Mouse (Mus musculus) heart, embryonic 10.5 days (tissue): ENCODE measurements around the gene Egfr. TPM values are rescaled to one million over a fixed set of nuclear protein-coding genes. Genes with fewer than 3 reads are reported as not detected.

Source experiments
- DNase-seq: peaks from one replicate; pipeline ENCODE4 v3.0.0-alpha.2; 2017; ENCODE audit warnings: low spot score
- H3K27ac ChIP-seq: fragments of 300-500 bp; sonication (generic); 2 replicates; pipeline ENCODE4 v1.5.1; 2016; ENCODE audit warnings: mild to moderate bottlenecking
- H3K27me3 ChIP-seq: fragments of 300-500 bp; sonication (generic); 2 replicates; pipeline ENCODE4 v1.6.1; 2016; ENCODE audit warnings: mild to moderate bottlenecking; ENCODE audit not compliant: poor library complexity, insufficient read depth, severe bottlenecking
- H3K36me3 ChIP-seq: fragments of 300-500 bp; sonication (generic); 2 replicates; pipeline ENCODE4 v1.6.1; 2016; ENCODE audit warnings: mild to moderate bottlenecking, moderate library complexity
- H3K4me1 ChIP-seq: fragments of 300-500 bp; sonication (generic); 2 replicates; pipeline ENCODE4 v1.6.1; 2016; ENCODE audit warnings: mild to moderate bottlenecking
- H3K4me3 ChIP-seq: fragments of 300-500 bp; sonication (generic); 2 replicates; pipeline ENCODE4 v1.5.1; 2016; ENCODE audit warnings: mild to moderate bottlenecking, moderate library complexity
- H3K9me3 ChIP-seq: fragments of 300-500 bp; sonication (generic); 2 replicates; pipeline ENCODE4 v1.6.1; 2016; ENCODE audit warnings: mild to moderate bottlenecking, moderate library complexity
- WGBS: fragments of 180-500 bp; shearing (Covaris S2); methylation state at CpG from one replicate; pipeline ENCODE4 v1.1.7; 2016; 5-methylcytosine and 5-hydroxymethylcytosine counted together
- polyA plus RNA-seq: library from polyadenylated mRNA; unstranded; fragments of >200 nt; fragmentation: Nextera tagmentation; extraction: Ambion mirVana; gene quantifications from 2 replicates; pipeline ENCODE4 v1.2.1, GENCODE M21; 2016

The Egfr gene
- polyA plus RNA-seq, 1 experiment from 2014 or later, result 3.1 TPM

DNA sequence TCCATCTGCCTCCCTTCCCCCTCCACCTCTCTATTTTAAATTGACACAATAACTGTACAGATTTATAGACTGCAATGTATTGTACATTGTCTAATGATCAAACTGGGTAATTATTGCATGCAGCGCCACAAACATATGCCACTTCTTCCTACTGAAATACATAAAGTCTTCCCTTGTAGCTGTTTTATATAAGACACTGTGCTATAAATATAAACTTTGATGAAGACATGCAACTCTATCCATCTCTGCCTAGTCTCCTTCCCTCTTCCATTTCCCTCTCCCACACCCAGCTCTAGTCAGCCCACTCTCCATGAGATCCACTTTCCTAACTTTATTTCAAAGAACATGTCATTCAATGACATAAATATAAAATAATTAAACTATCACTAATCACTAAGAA lies 67.4 kb downstream of the Egfr start:
- Histone ChIP-seq H3K4me1 (no peaks in the 10 kb centered on the region), H3K36me3 (no peaks in the 10 kb centered on the region), H3K4me3 (no peak overlapping the region), H3K27me3 (peaks cover 4% of the 10 kb centered on the region; the same call in 1 of the 2 replicates), H3K9me3 (no peaks in the 10 kb centered on the region), H3K27ac (no peak overlapping the region)
- WGBS, result 91% methylated on average over 1 of the region's 1 CpGs
- no peak for DNase-seq

DNA sequence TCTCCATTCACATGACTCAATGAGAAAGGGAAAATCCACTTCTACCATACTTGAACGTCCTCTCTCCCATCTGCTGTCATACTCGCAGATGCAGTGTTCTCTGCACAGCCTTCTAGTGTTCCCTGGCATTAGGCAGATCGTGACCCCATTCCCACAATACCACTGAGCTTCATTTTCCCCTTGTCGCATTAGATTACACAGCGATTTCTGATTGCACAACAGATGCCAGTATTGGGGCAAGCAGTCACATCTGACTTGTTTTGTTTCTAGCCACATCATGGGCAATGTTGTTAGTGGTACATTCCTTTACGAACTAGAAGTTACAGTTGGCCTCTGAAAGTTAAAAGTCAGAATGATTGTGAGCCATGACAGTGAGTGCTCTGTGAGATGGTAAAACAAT lies 68.1 kb downstream of the Egfr start:
- H3K27me3 ChIP-seq, result peaks cover 4% of the 10 kb centered on the region; the same call in 1 of the 2 replicates
- H3K36me3 ChIP-seq, result no peaks in the 10 kb centered on the region
- H3K4me1 ChIP-seq, result no peaks in the 10 kb centered on the region
- WGBS, result 80% methylated on average over 6 of the region's 6 CpGs
- no peak overlapping the region for H3K27ac ChIP-seq
- no peak for DNase-seq
- no peaks in the 10 kb centered on the region for H3K9me3 ChIP-seq
- H3K4me3 ChIP-seq, result no peak overlapping the region

DNA sequence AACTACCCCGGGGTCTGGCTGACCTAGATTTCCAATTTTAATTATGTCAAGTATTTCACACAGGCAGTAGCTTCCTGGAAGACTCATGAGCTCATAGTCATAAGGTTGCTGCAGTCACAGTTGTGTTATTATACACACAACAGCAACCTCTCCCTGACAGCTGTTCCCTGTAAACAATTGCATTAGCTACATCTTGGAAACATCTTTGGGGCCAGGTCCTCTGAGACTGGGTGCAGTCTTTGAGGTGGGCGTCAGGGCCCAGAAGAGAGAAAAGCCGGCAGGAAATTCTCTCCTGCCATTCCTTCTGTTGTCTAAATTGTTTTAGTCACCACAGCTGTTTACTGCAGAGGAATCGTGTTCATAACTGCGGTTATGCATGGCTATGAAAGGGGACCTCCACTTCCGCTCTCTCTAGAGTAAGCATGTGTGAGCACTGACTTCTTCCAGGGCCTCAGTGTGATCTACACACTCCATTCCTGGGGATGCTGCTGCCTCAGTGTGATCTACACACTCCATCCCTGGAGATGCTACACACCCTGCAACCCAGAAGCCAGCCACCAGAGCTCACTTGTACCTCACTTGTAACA lies 69.8 kb downstream of the Egfr start:
- Histone ChIP-seq H3K36me3 (no peaks in the 10 kb centered on the region), H3K4me3 (no peak overlapping the region), H3K27me3 (peaks cover 4% of the 10 kb centered on the region; the same call in 1 of the 2 replicates), H3K4me1 (no peaks in the 10 kb centered on the region), H3K9me3 (no peaks in the 10 kb centered on the region), H3K27ac (no peak overlapping the region)
- 89% methylated on average over 6 of the region's 6 CpGs for WGBS
- no peak for DNase-seq

DNA sequence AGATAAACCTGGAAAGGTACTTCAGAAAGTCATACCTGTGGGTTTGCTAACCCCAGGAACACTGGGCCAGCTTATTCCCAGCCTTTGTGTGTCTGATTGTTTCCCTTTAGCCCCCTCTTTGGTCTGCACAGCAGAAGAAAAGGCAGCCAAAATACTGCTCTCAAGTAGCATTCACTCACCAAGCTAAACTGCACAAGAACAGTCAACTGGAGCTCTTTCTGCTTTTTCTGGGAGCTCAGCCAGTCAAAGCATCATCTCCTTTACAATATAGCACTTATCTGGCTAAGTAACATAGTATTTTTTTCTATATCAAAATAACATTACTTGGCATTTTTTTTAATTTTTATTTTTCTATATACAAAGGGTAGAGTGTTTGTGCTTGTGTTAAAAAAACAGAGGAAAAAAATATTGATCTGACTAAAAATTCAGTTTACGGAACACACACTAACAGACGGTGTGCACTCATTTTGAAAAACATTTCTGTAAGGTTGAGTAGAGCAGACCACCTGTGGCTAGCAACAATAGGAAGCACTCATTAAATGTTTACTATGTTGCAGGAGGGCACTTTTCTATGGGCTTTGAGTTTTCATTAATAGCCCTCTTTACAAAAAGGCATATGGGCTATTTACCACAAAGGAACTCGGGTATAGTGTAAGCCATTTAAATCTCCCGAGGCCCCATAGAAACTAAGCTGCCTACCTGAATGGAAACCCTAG lies 72.0 kb downstream of the Egfr start:
- DNase-seq, result no peak
- Histone ChIP-seq H3K36me3 (no peaks in the 10 kb centered on the region), H3K27ac (no peak overlapping the region), H3K4me3 (no peak overlapping the region), H3K9me3 (no peaks in the 10 kb centered on the region), H3K4me1 (no peaks in the 10 kb centered on the region), H3K27me3 (peaks cover 4% of the 10 kb centered on the region; the same call in 1 of the 2 replicates)
- 83% methylated on average over 4 of the region's 4 CpGs for WGBS

DNA sequence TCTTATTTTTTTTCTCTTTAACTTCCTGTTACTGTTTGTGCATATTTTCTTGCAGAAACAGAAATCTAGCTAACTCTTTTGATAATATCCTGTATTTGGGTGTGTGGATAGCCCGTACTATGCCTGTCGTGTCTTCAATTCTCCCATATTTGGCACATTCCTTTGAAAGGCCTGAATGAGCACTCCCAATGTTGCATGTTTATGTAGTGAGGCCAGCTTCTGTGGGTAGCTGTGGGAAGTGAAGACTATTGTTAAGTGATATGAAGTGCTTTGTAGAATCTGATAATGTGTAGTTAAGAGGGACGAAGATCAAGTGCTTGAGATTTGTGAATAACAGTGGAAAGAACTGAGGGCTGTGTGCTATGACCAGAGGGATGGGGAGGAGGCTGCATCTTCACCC lies 77.5 kb downstream of the Egfr start:
- Histone ChIP-seq H3K4me1 (no peaks in the 10 kb centered on the region), H3K27me3 (peaks cover 3% of the 10 kb centered on the region; the same call in 1 of the 2 replicates), H3K27ac (no peak overlapping the region), H3K9me3 (no peaks in the 10 kb centered on the region), H3K4me3 (no peak overlapping the region), H3K36me3 (no peaks in the 10 kb centered on the region)
- whole genome bisulfite sequencing, result 56% methylated on average over 3 of the region's 3 CpGs
- DNase-seq, result no peak

DNA sequence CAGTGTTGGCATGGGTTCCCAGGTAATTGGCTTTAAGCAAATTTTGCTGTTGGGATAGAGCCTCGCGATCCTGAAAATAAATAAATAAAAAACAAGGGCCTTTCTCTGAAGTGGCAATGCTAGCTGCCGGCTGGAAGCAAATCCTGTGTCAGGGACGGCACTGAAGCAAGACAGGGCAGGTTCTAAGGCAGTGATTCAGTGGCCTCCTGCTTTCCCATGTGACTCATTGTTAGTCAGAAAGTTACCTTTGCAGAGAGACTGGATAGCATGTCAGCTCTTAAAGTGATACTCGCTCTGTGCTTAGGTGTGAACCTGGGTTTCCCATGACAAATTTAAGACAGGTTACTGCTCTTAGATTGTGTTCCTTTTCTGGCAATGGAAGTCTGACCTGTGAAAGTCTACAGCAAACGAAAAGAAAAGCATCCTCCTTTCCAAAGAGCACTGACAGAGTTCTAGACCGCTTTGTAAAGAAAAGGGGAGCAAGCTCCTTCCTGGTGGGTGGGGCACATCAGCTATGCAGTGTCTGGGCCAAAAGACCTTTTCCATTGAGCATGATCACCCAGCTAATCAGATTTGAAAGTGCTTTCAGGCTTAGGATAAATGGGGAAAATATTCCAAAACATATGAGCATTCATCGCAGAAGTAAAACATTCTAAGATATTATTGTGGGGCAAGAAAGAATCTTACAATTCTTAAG lies 78.7 kb downstream of the Egfr start:
- H3K27me3 ChIP-seq, result peaks cover 3% of the 10 kb centered on the region; the same call in 1 of the 2 replicates

DNA sequence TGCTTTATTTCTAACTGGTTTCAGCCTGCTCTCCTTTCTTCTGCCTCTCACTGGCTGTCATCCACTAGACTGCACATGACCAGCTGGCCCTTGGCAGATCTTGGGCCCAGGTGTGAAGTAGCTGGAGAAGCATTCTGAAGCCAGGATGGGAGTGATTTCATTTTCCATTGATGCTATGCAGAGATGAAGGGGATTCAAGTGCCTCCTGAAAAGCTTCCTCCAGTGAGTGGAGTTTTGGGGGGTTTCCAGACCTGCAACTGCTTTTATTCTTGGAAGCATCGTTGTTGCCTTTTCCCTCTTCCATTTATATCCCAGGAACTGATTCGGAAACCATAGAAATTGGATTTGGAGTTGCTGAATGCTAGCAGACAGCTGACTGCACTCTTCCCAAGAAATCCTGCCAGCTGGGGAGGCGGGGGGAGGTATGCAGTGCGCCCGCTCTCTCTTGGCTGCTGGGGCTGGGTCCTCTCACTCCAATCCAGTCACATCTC lies 80.0 kb downstream of the Egfr start:
- Histone ChIP-seq H3K4me1 (no peaks in the 10 kb centered on the region), H3K9me3 (no peaks in the 10 kb centered on the region), H3K27ac (no peak overlapping the region), H3K27me3 (peaks cover 3% of the 10 kb centered on the region; the same call in 1 of the 2 replicates), H3K4me3 (no peak overlapping the region), H3K36me3 (no peaks in the 10 kb centered on the region)
- 82% methylated on average over 5 of the region's 5 CpGs for WGBS
- DNase-seq, result no peak

More for the DNA sequence above, 78.7 kb downstream of the Egfr start:
- Histone ChIP-seq H3K9me3 (no peaks in the 10 kb centered on the region), H3K27ac (no peak overlapping the region), H3K36me3 (no peaks in the 10 kb centered on the region), H3K4me3 (no peak overlapping the region), H3K4me1 (no peaks in the 10 kb centered on the region)
- 59% methylated on average over 8 of the region's 8 CpGs for WGBS
- DNase-seq, result no peak

DNA sequence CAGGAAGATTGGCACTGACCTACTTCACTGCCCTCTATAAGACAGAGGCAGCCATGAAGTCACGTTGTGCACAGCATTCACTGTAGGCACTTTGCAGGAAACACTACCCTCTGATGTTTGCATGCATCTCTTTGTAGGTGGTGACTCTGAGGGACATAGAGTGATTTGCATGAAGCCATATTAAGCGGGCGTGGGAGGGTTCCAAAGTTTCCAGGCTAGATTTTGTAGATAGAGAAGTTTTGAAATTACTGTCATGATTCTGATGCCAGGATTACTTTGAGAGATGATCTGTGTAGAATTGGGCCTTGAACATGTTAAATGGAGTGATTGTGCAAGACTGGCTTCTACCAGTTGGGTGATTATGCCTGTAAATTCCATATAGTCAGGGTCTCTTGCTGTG lies 86.8 kb downstream of the Egfr start:
- no peaks in the 10 kb centered on the region for H3K4me1 ChIP-seq
- WGBS, result 75% methylated on average over 3 of the region's 3 CpGs
- no peaks in the 10 kb centered on the region for H3K9me3 ChIP-seq
- H3K4me3 ChIP-seq, result no peak overlapping the region
- no peaks in the 10 kb centered on the region for H3K36me3 ChIP-seq
- H3K27me3 ChIP-seq, result no peaks in the 10 kb centered on the region
- no peak overlapping the region for H3K27ac ChIP-seq
- no peak for DNase-seq

DNA sequence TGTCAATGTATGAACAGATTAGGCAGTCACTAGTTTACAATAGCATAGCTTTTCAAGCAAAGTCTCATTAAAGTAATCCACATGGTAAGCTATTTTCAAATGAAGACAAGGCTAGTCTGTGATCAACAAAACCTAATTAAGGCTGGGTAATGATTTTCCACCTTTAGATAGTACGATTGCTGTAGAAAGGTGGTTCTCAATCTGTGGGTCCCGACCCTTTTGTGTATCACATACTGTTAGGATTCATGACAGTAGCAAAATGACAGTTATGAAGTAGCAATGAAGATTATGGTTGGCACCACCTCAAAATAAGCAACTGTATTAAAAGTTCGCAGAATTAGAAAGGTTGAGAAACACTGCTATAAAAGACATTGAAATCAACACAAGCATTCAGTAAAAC lies 90.9 kb downstream of the Egfr start:
- Histone ChIP-seq H3K36me3 (no peaks in the 10 kb centered on the region), H3K4me1 (no peaks in the 10 kb centered on the region), H3K27ac (no peak overlapping the region), H3K27me3 (0 out of 2 replicates have a peak, but pooled peaks cover 4% of the 10 kb centered on the region), H3K4me3 (no peak overlapping the region), H3K9me3 (no peaks in the 10 kb centered on the region)
- no peak for DNase-seq
- 88% methylated on average over 3 of the region's 3 CpGs for WGBS

DNA sequence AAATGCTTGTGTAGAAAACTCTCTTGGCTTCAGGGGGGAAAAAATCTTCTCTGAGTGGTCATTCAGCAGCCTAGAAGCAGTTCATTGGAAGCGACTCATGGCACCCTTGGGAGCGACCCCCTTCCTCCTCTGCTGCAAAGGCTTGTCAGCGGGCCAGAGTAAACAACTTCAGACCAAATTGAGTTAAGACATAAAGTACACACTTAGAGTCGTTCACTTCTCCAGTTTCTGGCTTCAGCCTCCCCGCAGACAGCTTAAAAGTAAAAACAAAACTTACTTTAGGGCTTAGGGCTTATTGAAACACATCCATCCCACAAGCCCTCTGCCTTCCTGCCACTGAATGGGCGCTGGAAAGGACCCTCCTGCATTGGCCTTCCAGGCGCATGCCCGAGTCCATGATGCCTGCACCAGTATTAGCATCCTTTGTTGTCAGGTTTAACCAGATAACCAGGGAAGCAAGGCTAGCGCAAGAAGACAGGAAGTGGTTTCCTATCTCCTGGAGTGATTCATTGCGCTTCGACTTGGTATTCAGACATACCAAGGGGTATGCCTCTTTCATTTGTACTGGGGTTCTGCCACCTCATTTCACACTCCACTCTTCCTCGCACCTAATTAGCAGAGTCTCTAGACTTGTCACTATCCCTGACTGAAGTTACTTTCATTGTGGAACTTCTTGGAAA lies 92.0 kb downstream of the Egfr start:
- Histone ChIP-seq H3K4me3 (no peak overlapping the region), H3K36me3 (no peaks in the 10 kb centered on the region), H3K4me1 (no peaks in the 10 kb centered on the region), H3K9me3 (no peaks in the 10 kb centered on the region), H3K27ac (no peak overlapping the region), H3K27me3 (0 out of 2 replicates have a peak, but pooled peaks cover 4% of the 10 kb centered on the region)
- DNase-seq, result no peak
- WGBS, result 33% methylated on average over 12 of the region's 12 CpGs

DNA sequence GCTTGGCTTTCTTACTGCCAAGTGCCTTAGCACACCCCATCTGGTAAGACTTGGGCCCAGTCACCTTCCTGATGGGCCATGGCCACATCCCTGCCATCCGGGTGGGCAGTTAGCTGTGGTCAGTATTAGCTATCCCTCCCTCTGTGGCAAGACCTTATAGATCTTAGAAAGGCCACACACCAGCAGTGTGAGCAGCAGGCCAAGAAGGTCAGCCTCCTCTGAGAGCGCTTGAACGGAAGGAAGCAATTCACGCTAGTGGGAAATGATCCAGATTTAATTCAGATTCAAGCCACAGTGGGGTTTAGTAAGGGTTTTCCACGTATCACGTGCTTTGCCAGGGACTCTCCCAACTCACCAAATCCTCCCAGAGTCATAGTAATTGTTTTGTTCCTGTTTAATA lies 96.9 kb downstream of the Egfr start:
- H3K27me3 ChIP-seq, result 0 out of 2 replicates have a peak, but pooled peaks cover 4% of the 10 kb centered on the region
- no peaks in the 10 kb centered on the region for H3K36me3 ChIP-seq
- H3K4me1 ChIP-seq, result no peaks in the 10 kb centered on the region
- no peaks in the 10 kb centered on the region for H3K9me3 ChIP-seq
- H3K27ac ChIP-seq, result no peak overlapping the region
- 79% methylated on average over 6 of the region's 6 CpGs for WGBS
- H3K4me3 ChIP-seq, result no peak overlapping the region
- no peak for DNase-seq

DNA sequence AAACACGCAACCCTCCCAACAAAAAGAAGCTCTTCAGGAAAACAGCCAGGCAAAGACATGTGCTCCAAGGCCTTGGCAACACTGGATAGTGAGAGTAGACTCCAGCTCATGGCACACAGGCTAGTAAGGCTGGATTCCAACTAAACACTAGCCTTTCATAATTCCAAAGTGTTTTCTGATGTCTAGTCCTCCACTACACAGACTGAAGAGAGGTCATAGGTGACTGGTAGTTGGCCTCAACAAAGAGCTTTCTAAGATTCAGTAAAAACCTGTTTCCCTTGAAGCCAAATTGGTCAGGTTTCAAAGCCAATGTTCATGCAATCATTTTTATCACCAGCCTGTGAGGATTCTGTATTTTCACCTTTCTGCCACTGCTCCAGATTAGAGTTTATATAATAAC lies 99.4 kb downstream of the Egfr start:
- DNase-seq, result no peak
- H3K27me3 ChIP-seq, result no peaks in the 10 kb centered on the region
- no peaks in the 10 kb centered on the region for H3K36me3 ChIP-seq
- H3K4me1 ChIP-seq, result no peaks in the 10 kb centered on the region
- no peaks in the 10 kb centered on the region for H3K9me3 ChIP-seq
- WGBS, result 86% methylated on average over 1 of the region's 1 CpGs
- H3K27ac ChIP-seq, result no peak overlapping the region
- H3K4me3 ChIP-seq, result no peak overlapping the region
